Mouse (Mus musculus) lung, postnatal 4 days (tissue): ENCODE data around the gene Agt.
A peak's percentile ranks its signal among the peaks of the same experiment; 100 is the strongest.

Source experiments
- DNase-seq, 2 experiments: peaks; one replicate each; pipeline ENCODE4 v3.0.0; 2021

Agt gene

GRCm38 (mm10) chr8:124551011-124551661, 18.4 kb downstream of the Agt start:
- no peak for DNase-seq

- DNase-seq, result no peak
These were observed 21.3 kb downstream of the Agt start for GRCm38 (mm10) chr8:124548187-124548586.

GRCm38 (mm10) chr8:124547269-124547668, 22.2 kb downstream of the Agt start:
- DNase-seq, result no peak

GRCm38 (mm10) chr8:124546815-124547214, 22.7 kb downstream of the Agt start:
- no peak for DNase-seq

- peak; percentile 30 to 57 for DNase-seq
These were observed 23.1 kb downstream of the Agt start for GRCm38 (mm10) chr8:124546371-124546770.

- DNase-seq, result no peak
These were observed 26.2 kb downstream of the Agt start for GRCm38 (mm10) chr8:124543272-124543671.

GRCm38 (mm10) chr8:124542001-124542400, 27.5 kb downstream of the Agt start:
- no peak for DNase-seq

- no peak for DNase-seq
These were observed 28.6 kb downstream of the Agt start for GRCm38 (mm10) chr8:124540906-124541305.

- DNase-seq, result no peak
These were observed 34.1 kb downstream of the Agt start for GRCm38 (mm10) chr8:124535451-124535850.

GRCm38 (mm10) chr8:124532626-124533025, 36.9 kb downstream of the Agt start:
- DNase-seq, result no peak

GRCm38 (mm10) chr8:124530996-124531395, 38.5 kb downstream of the Agt start:
- no peak for DNase-seq

- no peak for DNase-seq
These were observed 39.0 kb downstream of the Agt start for GRCm38 (mm10) chr8:124530556-124530955.

- DNase-seq, result no peak
These were observed 39.4 kb downstream of the Agt start for GRCm38 (mm10) chr8:124530076-124530475.

- DNase-seq, result no peak
These were observed 43.2 kb downstream of the Agt start for GRCm38 (mm10) chr8:124526261-124526660.

- no peak for DNase-seq
These were observed 47.6 kb downstream of the Agt start for GRCm38 (mm10) chr8:124521946-124522345.

- DNase-seq, result peak; percentile 93 to 94
These were observed 49.0 kb downstream of the Agt start, which contains the start of gene Cog2 for GRCm38 (mm10) chr8:124520249-124521080. Cog2 (plus strand) TSS chr8:124520767.

GRCm38 (mm10) chr8:124517142-124517541, 52.4 kb downstream of the Agt start:
- no peak for DNase-seq

GRCm38 (mm10) chr8:124516525-124516924, 53.0 kb downstream of the Agt start:
- no peak for DNase-seq

- DNase-seq, result no peak
These were observed 53.5 kb downstream of the Agt start for GRCm38 (mm10) chr8:124516039-124516438.

- DNase-seq, result no peak
These were observed 60.4 kb downstream of the Agt start for GRCm38 (mm10) chr8:124509156-124509555.

GRCm38 (mm10) chr8:124508321-124508695, 61.2 kb downstream of the Agt start:
- no peak for DNase-seq

- DNase-seq, result no peak
These were observed 61.8 kb downstream of the Agt start for GRCm38 (mm10) chr8:124507572-124508320.
